Mouse (Mus musculus): ENCODE data around the gene Mmd. TPM values are rescaled to one million over a fixed set of nuclear protein-coding genes. Genes with fewer than 3 reads are reported as not detected.

The Mmd gene
- total and polyA plus RNA-seq, 3 experiments: 2.0 to 10.7 (median 6.1) TPM

- no peak overlapping the region for H3K4me3 ChIP-seq (ENCODE audit: low read depth, low read length)
- H3K36me3 ChIP-seq (replicated peaks): peaks cover 3% of the 10 kb centered on the region
- H3K9me3 ChIP-seq (replicated peaks): peaks cover 13% of the 10 kb centered on the region
- no peak for ATAC-seq (ENCODE audit: extremely low read depth, insufficient number of reproducible peaks, low FRiP score, poor library complexity, severe bottlenecking)
- no peak for DNase-seq (ENCODE audit: low spot score)
- peaks cover 9% of the 10 kb centered on the region for H3K4me1 ChIP-seq (ENCODE audit: insufficient read depth, low read depth, low read length)
- TF ChIP-seq CTCF (IDR thresholded peaks at IDR 0.05; ENCODE audit: low read depth, low read length) (no peak), GATA2 (IDR thresholded peaks at IDR 0.05; ENCODE audit: borderline replicate concordance, low read depth, low read length) (no peak), TAL1 (conservative IDR thresholded peaks at IDR 0.05; ENCODE audit: low read depth, low read length) (no peak), GATA1 (IDR thresholded peaks at IDR 0.05; ENCODE audit: borderline replicate concordance, low read length) (no peak), POLR2AphosphoS5 (IDR thresholded peaks at IDR 0.05; ENCODE audit: insufficient replicate concordance, low read depth, low read length) (no peak)
- no peaks in the 10 kb centered on the region for H3K27me3 ChIP-seq (ENCODE audit: insufficient read depth, low read length)
Measured at GRCm38 (mm10) chr11:90252366-90252765, 3.1 kb downstream of the Mmd start.

- Histone ChIP-seq H3K4me3 (ENCODE audit: low read depth, low read length) (no peak overlapping the region), H3K36me3 (replicated peaks) (peaks cover 7% of the 10 kb centered on the region), H3K9me3 (replicated peaks) (peaks cover 7% of the 10 kb centered on the region), H3K27me3 (ENCODE audit: insufficient read depth, low read length) (no peaks in the 10 kb centered on the region), H3K4me1 (ENCODE audit: insufficient read depth, low read depth, low read length) (peaks cover 9% of the 10 kb centered on the region)
- DNase-seq (ENCODE audit: low spot score) (no peak), ATAC-seq (ENCODE audit: extremely low read depth, insufficient number of reproducible peaks, low FRiP score, poor library complexity, severe bottlenecking) (no peak)
- TF ChIP-seq GATA1 (IDR thresholded peaks at IDR 0.05; ENCODE audit: borderline replicate concordance, low read length) (no peak), POLR2AphosphoS5 (IDR thresholded peaks at IDR 0.05; ENCODE audit: insufficient replicate concordance, low read depth, low read length) (no peak), TAL1 (conservative IDR thresholded peaks at IDR 0.05; ENCODE audit: low read depth, low read length) (no peak), CTCF (IDR thresholded peaks at IDR 0.05; ENCODE audit: low read depth, low read length) (no peak), GATA2 (IDR thresholded peaks at IDR 0.05; ENCODE audit: borderline replicate concordance, low read depth, low read length) (no peak)
Measured at GRCm38 (mm10) chr11:90254536-90254935, 5.3 kb downstream of the Mmd start.

GRCm38 (mm10) chr11:90255687-90256086 is 6.4 kb downstream of the Mmd start:
- TF ChIP-seq GATA2 (IDR thresholded peaks at IDR 0.05; ENCODE audit: borderline replicate concordance, low read depth, low read length): no peak
- no peak for TF ChIP-seq TAL1 (conservative IDR thresholded peaks at IDR 0.05; ENCODE audit: low read depth, low read length)
- TF ChIP-seq GATA1 (IDR thresholded peaks at IDR 0.05; ENCODE audit: borderline replicate concordance, low read length): no peak
- no peak for TF ChIP-seq POLR2AphosphoS5 (IDR thresholded peaks at IDR 0.05; ENCODE audit: insufficient replicate concordance, low read depth, low read length)
- no peak for TF ChIP-seq CTCF (IDR thresholded peaks at IDR 0.05; ENCODE audit: low read depth, low read length)
- Histone ChIP-seq H3K4me3 (ENCODE audit: low read depth, low read length) (no peak overlapping the region), H3K36me3 (replicated peaks) (peaks cover 14% of the 10 kb centered on the region), H3K9me3 (replicated peaks) (peaks cover 4% of the 10 kb centered on the region), H3K27me3 (ENCODE audit: insufficient read depth, low read length) (no peaks in the 10 kb centered on the region), H3K4me1 (ENCODE audit: insufficient read depth, low read depth, low read length) (no peaks in the 10 kb centered on the region)
- ATAC-seq (ENCODE audit: extremely low read depth, insufficient number of reproducible peaks, low FRiP score, poor library complexity, severe bottlenecking): no peak
- DNase-seq (ENCODE audit: low spot score): no peak

- Histone ChIP-seq H3K4me3 (ENCODE audit: low read depth, low read length) (no peak overlapping the region), H3K9me3 (replicated peaks) (peaks cover 4% of the 10 kb centered on the region), H3K4me1 (ENCODE audit: insufficient read depth, low read depth, low read length) (no peaks in the 10 kb centered on the region), H3K36me3 (replicated peaks) (peaks cover 21% of the 10 kb centered on the region), H3K27me3 (ENCODE audit: insufficient read depth, low read length) (no peaks in the 10 kb centered on the region)
- ATAC-seq (ENCODE audit: extremely low read depth, insufficient number of reproducible peaks, low FRiP score, poor library complexity, severe bottlenecking) (no peak), DNase-seq (ENCODE audit: low spot score) (no peak)
- no peak for TF ChIP-seq TAL1 (conservative IDR thresholded peaks at IDR 0.05; ENCODE audit: low read depth, low read length)
Measured at GRCm38 (mm10) chr11:90256833-90257525, 7.7 kb downstream of the Mmd start.

GRCm38 (mm10) chr11:90258321-90258927 is 9.2 kb downstream of the Mmd start:
- no peak for DNase-seq (ENCODE audit: low spot score)
- peaks cover 29% of the 10 kb centered on the region for H3K36me3 ChIP-seq (replicated peaks)
- peaks cover 2% of the 10 kb centered on the region for H3K9me3 ChIP-seq (replicated peaks)
- no peaks in the 10 kb centered on the region for H3K4me1 ChIP-seq (ENCODE audit: insufficient read depth, low read depth, low read length)
- H3K27me3 ChIP-seq (ENCODE audit: insufficient read depth, low read length): no peaks in the 10 kb centered on the region
- TF ChIP-seq TAL1 (conservative IDR thresholded peaks at IDR 0.05; ENCODE audit: low read depth, low read length) (no peak), CTCF (IDR thresholded peaks at IDR 0.05; ENCODE audit: low read depth, low read length) (no peak), GATA2 (IDR thresholded peaks at IDR 0.05; ENCODE audit: borderline replicate concordance, low read depth, low read length) (no peak), POLR2AphosphoS5 (IDR thresholded peaks at IDR 0.05; ENCODE audit: insufficient replicate concordance, low read depth, low read length) (no peak), GATA1 (IDR thresholded peaks at IDR 0.05; ENCODE audit: borderline replicate concordance, low read length) (no peak)
- H3K4me3 ChIP-seq (ENCODE audit: low read depth, low read length): no peak overlapping the region
- ATAC-seq (ENCODE audit: extremely low read depth, insufficient number of reproducible peaks, low FRiP score, poor library complexity, severe bottlenecking): no peak

GRCm38 (mm10) chr11:90259071-90259470 is 9.8 kb downstream of the Mmd start:
- TF ChIP-seq GATA1 (IDR thresholded peaks at IDR 0.05; ENCODE audit: borderline replicate concordance, low read length): no peak
- TF ChIP-seq CTCF (IDR thresholded peaks at IDR 0.05; ENCODE audit: low read depth, low read length): no peak
- TF ChIP-seq TAL1 (conservative IDR thresholded peaks at IDR 0.05; ENCODE audit: low read depth, low read length): no peak
- no peak for TF ChIP-seq POLR2AphosphoS5 (IDR thresholded peaks at IDR 0.05; ENCODE audit: insufficient replicate concordance, low read depth, low read length)
- TF ChIP-seq GATA2 (IDR thresholded peaks at IDR 0.05; ENCODE audit: borderline replicate concordance, low read depth, low read length): no peak
- Histone ChIP-seq H3K9me3 (replicated peaks) (peaks cover 2% of the 10 kb centered on the region), H3K27me3 (ENCODE audit: insufficient read depth, low read length) (no peaks in the 10 kb centered on the region), H3K4me1 (ENCODE audit: insufficient read depth, low read depth, low read length) (no peaks in the 10 kb centered on the region), H3K36me3 (replicated peaks) (peaks cover 29% of the 10 kb centered on the region), H3K4me3 (ENCODE audit: low read depth, low read length) (no peak overlapping the region)
- no peak for DNase-seq (ENCODE audit: low spot score)
- no peak for ATAC-seq (ENCODE audit: extremely low read depth, insufficient number of reproducible peaks, low FRiP score, poor library complexity, severe bottlenecking)

Data from G1E (cell line).